Mouse (Mus musculus) cerebellum, adult (tissue): Measurements from ENCODE around the gene Zfp865.
"Not testable (repeated sequence)": the region's sequence is repeated elsewhere in the genome, so short reads cannot be mapped to it uniquely, and the experiment has no call there.

Experiments
- ATAC-seq: cut with Nextera tagmentation; 2 replicates; pipeline ENCODE4 v1.9.2; 2017; ENCODE audit warnings: mild to moderate bottlenecking, moderate library complexity, mixed read lengths; ENCODE audit not compliant: insufficient number of reproducible peaks, low FRiP score, low TSS enrichment

Gene Zfp865

DNA sequence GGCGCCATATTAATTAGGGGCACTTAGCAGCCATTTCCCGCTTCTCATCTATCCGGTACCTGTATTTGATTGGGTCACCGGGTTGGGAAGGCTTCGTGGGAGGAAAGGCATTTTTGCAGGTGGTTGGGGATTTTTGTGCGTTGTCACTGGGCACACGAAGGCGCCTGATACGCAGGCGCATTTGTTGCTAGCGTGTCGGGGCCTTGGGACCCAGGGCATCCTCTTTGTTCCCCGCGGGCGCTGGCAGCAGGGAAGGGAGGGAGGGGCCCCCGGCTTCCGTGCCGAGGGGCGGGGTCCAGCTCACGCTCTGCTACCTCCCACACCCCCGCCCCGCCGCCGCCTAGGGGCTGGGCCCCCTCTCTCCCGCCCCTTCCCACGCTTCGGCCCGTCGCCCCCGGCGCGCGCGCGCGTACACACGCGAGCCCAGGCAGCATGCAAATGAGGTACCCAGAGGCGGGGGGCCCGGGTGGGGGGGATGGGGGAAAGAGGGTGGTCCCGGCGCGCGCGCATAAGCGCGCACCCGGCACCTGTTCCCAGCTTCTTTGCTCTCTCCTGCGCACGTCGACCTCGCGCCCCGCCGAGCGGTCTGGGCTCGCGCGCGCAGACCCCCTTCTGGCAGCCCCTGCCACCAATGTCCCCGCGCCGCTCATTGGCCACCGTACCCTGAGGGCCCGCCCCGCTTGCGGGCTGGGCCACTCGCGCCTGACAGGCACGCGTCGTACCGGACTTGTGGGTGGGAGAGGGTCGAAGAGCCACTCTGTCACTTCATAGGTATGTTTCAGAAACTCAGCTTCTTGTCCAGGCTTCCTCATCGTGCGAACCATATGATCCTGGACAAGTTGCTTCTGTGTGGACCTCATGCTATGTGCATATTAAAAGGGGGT lies 4.8 kb upstream of the Zfp865 start, which contains the start of gene Gm44973:
TSS of gene Gm44973 (plus strand) at position 379 of the 884 bp plus-strand sequence.
- ATAC-seq: peak; percentile 81

DNA sequence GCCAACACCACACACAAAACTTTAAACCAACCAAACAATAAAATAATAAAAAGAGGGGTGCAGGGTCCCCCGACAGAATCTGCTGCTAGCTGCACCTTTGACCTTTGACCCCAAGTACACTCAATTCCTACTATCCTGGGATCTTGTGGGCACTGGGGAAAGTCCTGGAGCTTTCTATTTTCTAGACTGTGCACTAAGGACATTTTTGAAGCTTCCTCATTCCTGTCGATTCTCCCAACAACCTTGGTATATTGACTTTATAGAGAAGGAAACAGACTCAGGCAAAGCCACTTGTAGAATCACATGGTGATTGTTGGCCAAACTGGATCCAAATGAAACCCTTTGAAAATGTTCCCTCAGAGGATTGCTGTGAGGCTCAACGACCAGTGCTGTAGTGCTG lies 4.1 kb upstream of the Zfp865 start:
- ATAC-seq: no peak

DNA sequence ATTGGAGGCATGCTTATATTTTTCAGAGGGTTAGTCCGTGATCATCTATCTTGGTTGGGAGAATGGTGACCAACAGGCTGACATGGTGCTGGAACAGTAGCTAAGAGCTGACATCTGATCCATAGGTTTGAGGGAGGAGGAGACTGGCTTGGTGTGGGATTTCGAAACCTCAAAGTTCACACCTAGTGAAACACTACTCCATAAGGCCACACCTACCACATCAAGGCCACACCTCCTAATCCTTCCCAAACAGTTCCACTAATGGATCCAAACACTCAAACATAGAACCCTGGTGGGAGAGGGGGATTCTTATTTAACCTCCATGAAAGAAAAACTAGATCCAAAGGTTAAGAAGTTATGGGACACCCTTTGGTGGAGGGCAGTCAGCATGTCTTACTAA lies 3.3 kb upstream of the Zfp865 start:
- ATAC-seq: no peak

DNA sequence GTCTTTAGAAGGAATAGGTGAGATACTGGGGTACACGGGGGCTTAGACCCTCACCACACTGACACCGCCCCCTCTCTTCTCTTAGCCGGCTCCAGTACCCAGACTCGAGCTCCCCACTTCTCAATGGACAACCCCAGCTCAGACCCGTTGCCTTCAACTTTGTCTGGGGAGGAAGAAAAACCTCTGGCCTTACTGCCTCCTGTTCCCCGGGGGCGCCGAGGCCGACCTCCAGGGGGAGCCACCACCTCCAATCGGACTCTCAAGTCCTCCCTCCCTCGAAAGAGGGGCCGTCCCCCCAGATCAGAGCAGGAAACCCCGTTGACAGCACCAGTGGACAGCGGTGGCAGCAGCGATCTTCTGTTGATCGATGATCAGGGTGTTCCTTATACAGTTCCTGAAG lies 2.8 kb upstream of the Zfp865 start:
- no peak for ATAC-seq

DNA sequence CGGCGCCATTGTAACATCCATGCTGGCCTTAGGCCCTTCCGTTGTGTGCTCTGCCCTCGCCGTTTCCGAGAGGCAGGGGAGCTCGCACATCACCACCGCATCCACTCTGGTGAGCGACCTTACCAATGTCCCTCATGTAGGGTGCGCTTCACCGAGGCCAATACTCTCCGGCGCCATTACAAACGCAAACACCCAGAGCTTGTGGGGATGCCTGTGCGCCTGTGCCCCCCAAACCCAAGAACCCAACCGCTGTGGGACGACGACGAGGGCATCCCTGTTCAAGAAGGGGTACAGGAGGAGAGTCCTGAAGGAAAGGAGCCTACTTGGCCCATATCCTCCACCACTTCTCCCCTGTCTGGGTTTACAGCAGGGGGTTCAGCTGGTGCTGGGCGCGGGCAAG lies 2.2 kb upstream of the Zfp865 start:
- ATAC-seq: no peak

DNA sequence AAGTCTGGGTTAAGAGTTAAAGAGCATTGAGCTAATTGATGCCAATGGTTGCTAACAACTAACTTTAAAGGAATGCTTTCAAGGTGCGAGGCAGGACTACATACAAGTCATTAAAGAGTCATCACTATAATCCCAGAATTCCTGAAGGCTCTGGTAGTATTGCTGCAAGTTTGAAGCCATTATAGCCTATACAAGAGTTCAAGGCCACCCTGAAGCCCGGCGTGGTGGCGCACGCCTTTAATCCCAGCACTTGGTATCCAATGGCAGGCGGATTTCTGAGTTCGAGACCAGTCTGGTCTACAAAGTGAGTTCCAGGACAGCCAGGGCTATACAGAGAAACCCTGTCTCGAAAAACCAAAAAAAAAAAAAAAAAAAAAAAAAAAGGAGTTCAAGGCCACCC lies 600 bp upstream of the Zfp865 start:
- ATAC-seq: not testable (repeated sequence)

DNA sequence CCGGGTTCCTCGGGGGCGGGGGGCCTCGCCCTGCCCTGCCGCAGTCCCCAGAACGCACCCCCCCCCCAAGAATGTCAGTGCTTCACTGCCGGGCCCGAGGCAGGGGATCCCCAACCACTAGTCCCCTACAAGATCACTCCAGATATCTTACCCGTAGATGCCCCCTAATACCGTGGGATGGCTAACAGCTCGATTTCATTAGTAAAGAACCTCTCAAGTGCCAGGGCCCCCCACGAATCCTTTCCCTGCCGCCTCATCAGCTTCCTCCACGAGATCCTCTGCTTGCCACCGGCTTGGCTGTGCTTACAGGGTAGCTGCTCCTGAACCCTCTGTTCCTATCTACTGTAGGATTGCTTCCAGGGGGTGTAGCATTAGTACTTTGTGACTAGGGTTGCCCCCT lies 509 bp downstream of the Zfp865 start:
- ATAC-seq: 0 out of 2 replicates have a peak, but pooled peaks have one; percentile 4

DNA sequence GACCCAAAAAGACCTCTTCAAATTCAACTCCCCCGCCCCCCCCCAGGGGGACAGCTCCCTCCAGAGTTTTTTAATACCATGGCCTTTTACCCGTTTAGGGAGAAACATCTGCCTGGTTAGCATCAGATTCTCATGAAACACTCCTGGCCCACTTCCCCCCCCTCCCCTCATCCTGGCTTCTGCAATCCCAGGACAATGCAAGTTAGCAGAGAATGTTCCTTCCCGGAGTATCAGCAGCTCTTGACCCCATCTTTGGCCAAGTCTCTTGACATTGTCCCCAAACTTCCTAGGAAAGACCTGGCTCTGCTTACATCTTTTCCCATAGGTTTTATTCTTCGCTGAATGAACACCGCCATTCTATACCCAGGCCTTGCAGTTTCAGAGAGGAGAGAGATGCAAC lies 1.0 kb downstream of the Zfp865 start:
- no peak for ATAC-seq

DNA sequence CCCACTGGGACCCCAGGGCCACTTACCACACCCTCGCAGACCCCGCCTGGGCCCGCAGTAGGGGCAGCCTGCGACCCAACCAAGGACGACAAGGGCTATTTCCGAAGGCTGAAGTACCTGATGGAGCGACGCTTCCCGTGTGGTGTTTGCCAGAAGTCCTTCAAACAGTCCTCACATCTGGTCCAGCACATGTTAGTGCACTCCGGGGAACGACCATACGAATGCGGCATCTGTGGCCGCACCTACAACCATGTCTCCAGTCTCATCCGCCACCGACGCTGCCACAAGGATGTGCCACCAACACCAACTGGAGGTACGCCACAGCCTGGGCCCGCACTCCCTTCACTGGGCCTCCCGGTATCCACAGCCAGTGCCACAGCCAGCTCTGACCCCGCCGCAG lies 9.4 kb downstream of the Zfp865 start:
- ATAC-seq: no peak

DNA sequence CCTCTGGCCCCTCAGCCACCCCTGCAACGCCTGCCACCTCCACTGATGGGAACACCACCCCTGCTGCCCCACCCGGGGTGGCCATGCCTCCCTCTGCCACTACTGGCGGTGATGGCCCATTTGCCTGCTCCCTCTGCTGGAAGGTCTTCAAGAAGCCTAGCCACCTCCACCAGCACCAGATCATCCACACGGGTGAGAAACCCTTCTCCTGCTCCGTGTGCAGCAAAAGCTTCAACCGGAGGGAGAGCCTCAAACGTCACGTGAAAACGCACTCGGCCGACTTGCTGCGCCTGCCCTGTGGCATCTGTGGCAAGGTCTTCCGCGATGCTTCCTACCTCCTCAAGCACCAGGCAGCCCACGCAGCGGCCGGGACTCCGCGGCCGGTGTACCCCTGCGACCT lies 9.8 kb downstream of the Zfp865 start:
- no peak for ATAC-seq

DNA sequence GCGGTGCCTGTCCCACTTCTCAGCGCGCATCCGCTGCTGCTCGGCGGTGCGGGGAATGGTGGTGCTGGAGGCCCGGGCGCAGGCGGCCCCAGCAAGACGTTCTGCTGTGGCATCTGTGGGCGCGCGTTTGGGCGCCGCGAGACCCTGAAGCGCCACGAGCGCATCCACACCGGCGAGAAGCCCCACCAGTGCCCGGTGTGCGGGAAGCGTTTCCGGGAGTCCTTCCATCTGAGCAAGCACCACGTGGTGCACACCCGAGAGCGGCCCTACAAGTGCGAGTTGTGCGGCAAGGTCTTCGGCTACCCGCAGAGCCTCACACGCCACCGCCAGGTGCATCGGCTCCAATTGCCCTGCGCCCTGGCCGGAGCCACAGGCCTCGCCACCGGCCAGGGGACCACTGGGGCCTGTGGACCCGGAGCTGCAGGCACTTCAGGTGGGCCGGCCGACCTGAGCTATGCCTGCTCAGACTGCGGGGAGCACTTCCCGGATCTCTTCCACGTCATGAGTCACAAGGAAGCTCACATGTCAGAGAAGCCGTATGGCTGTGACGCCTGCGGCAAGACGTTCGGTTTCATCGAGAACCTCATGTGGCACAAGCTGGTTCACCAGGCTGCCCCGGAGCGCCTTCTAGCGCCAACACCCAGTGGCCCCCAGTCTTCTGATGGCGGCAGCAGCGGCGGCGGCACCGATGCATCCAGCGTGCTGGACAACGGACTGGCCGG lies 10.5 kb downstream of the Zfp865 start:
- ATAC-seq: no peak

DNA sequence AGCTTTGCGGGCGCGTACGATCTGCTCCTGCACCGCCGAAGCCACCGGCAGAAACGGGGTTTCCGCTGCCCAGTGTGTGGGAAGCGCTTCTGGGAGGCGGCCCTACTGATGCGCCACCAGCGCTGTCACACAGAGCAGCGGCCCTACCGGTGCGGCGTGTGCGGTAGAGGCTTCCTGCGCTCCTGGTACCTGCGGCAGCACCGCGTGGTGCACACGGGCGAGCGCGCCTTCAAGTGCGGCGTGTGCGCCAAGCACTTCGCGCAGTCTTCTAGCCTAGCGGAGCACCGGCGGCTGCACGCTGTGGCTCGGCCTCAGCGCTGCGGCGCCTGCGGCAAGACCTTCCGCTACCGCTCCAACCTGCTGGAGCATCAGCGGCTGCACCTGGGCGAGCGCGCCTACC lies 11.3 kb downstream of the Zfp865 start:
- ATAC-seq: no peak

DNA sequence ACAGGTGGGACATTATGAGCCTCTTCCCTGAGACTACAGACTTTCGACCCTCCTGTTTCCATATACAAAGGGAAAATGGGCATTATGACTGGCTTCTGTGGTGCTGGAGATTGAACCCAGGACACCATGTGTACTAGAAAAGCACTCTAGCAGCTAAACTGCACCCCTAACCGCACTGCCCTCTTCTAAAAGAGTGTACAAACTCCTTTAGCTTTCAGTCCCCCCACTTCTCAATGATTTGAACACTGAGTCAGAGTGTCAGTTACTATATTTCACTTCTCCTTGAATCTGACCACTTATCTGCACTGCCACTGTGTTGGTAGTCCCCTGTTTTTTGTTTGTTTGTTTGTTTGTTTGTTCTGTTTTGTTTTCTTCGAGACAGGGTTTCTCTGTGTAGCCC lies 13.6 kb downstream of the Zfp865 start, which contains the start of gene 4632433K11Rik:
TSS of gene 4632433K11Rik (plus strand) at position 301 of the 400 bp plus-strand sequence.
- no peak for ATAC-seq

DNA sequence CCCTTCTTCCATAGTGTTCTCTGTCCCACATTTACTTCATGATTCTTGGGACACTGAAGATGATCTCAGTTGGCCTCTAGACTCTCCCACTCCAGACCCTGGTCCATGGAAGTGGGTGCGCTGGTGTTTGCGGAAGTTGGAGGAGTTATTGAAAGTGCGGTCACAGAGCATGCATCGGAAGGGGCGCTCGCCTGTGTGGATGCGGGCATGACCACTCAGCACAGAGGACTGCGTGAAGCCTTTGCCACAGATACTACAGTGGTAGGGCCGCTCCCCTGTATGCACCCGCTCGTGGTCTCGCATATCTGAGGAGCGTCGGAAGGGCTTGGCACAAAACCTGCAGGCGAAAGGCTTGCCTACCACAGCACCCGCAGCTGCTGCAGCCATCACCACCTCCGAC lies 15.5 kb downstream of the Zfp865 start:
- ATAC-seq: no peak

DNA sequence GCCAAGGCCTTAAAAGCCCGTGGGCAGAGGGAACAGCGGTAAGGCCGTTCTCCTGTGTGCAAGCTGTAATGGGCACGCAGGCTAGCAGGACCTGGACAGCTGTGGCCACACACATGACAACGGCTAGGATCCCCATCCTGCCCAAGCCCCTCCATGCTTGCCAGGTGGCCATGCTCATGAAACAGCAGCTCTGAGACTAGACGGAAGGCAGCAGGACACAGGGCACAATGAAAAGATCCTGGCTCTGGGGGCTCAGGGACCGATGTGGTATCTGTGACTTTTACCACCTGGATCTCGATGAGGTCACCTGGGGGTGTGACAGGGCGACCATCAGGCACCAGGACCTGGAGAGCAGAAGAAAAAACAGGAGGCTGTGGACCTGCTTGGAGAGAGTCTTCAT lies 16.0 kb downstream of the Zfp865 start:
- no peak for ATAC-seq

DNA sequence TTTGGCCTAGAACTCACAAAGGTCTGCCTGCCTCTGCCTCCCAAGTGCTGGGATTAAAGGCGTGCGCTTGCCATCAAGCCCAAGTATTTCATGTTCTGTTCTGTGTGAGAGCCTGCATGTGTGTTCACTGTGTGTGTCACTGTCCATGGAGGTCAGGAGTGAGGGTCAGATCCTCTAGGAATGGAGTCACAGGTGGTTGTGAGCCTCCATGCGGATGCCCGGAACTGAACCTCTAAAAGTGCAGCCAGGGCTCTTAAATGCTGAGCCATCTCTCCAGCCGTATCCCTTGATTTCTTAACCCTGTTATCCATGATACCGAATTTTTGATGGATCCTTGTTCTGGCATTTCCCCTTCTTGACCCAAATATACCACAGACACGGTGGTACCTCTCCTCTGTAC lies 16.9 kb downstream of the Zfp865 start:
- ATAC-seq: no peak

DNA sequence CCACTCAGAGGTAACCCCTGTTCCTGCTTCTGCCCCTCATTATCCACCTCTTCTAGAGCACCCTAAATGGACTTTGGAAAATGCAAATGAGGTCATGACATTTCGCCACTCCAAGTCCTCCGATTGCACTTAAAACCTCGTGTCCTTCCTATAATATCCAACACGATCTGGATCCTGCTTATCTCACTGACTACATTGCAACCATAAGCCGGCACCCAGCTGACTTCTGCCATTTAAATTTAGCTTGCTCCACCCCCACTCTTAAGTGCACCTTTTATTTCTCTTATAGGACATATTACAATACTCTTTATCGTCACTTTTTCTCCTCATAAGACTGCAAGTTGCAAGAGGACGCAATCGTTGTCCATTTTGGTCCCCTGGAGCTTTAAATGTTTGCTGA lies 17.3 kb downstream of the Zfp865 start:
- ATAC-seq: no peak

DNA sequence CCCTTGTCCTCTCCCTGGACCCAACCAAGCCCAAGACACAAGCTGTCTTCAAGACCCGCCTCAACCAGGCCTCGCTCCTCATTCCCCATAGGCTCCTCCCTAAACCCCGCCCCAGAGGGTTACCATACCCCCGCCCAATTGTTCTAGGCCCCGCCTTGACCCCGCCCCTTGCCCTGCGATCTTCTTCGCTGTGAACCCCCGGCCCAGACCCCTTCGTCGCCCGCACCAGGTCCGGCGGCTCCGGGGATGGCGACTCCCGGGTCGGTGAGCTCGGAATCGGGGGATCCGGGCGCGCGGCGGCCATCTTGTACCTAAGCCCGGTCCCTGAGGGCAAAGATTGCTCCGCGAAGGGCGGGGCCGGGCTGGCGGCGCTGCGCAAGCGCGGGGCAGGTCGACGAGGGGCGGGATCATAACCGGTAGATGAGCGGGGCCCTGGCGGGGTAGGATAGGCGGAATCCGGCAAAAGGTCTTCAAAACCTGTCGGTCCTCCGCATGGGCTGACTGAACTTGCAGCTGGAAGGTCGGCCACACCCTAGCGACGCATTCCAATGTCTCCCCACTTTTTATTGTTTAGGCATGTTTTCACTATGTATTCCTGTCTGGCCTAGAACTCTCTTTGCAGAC lies 18.0 kb downstream of the Zfp865 start, which contains the start of gene Zfp784:
TSS of gene Zfp784 (minus strand) at position 338 of the 624 bp plus-strand sequence.
- peak; percentile 93 for ATAC-seq

DNA sequence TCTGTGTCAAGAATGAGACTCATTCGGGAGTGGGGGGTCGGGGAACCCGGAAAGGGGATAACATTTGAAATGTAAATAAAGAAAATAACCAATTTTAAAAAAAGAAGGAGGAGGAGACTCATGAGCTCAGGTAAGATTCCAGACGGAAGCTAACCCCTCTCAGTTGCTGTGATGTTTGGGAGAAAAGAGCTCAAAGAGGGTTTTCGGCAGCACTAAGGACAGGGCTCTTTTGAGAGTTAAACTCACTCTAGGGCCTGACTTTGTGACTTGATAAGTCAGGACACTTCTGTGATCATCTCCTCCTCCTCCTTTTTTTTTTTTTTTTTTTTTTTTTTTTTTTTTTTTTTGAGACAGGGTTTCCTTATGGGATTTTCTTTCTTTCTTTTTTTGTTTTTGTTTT lies 18.8 kb downstream of the Zfp865 start:
- ATAC-seq: no peak

DNA sequence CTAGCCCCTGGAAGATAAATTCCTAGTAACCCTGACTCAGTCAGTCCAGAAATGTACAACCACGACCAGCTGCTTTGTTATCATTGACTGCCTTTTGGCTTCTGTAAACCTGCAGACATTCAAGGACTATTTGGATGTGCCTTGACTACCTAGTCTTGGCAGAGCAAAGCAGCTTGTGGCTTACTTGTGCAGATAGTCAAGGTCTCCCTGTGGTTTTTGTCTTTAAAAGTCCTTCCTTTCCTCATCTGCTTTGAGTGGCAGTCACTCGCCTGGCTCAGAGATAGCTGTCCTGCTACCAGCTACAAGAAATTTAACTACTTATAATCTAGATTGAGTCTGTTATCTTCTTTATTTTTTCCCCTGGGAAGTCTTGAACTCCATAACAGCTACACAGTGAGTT lies 24.8 kb downstream of the Zfp865 start:
- no peak for ATAC-seq

DNA sequence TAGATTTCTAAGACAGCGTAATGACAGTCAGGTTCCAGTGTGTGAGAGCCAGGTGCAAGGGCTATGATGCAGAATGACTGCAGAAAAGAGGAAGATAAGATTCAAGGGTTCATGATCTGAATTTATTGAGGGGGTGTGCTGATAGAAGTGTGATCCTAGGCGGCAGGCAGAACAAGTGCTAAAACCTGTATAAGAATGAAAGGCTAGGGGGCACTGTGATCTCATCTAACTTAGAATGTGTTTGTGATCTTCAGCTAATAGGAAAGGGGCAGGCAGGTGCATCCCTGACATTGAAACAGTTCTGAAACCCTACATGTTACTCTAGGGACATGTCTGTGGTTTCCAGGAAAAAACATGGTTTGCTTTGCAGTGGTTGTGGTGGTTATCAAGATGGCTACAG lies 25.9 kb downstream of the Zfp865 start:
- no peak for ATAC-seq
